Mouse (Mus musculus): ENCODE data around the gene Kif20b.

Kif20b gene

DNA sequence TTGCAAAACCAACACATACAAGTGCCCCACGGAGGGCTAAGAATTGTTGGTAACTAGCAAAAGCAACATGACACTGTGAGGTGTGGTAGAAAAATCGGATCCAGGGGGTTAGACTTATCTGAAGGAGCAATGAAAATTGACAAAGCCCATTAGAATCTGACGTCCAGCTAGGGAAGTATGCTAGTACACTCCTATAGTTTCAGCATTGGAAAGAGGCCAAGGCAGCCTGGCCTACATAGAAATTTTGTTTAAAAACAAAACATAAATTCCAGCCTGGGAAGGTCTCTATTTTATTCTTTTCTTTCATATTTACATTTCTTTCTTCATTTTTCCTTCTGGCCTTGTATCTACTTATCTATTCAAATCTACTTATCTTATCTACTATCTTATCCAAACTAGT lies 1.6 kb upstream of the Kif20b start:
- no peak for DNase-seq

GRCm38 (mm10) chr19:34921253-34921651 lies 909 bp upstream of the Kif20b start:
- DNase-seq, result peak; percentile 24

DNA sequence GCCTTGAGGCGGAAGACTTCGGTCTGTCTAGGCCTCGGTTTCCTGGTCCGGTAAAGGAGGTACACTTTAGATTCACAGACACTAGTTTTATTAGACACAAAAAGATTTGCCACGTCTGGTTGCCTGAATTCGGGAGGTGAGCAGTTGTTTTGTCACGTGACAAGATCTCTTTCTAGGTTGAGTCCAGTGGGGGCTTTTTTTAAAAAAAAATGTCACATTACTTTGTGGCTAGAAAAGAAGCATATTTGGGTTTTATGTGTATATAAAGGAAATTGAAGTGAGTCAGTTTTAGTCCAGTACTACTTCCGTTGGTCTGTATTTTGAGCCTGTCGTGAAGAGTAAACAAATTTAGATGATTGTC lies 422 bp downstream of the Kif20b start:
- no peak for DNase-seq

- DNase-seq, result no peak
Measured at GRCm38 (mm10) chr19:34947206-34947605, 25.0 kb downstream of the Kif20b start.

- no peak for DNase-seq
Measured at GRCm38 (mm10) chr19:34953842-34954541, 31.8 kb downstream of the Kif20b start.

GRCm38 (mm10) chr19:34959369-34959768 lies 37.2 kb downstream of the Kif20b start:
- DNase-seq, result no peak

DNA sequence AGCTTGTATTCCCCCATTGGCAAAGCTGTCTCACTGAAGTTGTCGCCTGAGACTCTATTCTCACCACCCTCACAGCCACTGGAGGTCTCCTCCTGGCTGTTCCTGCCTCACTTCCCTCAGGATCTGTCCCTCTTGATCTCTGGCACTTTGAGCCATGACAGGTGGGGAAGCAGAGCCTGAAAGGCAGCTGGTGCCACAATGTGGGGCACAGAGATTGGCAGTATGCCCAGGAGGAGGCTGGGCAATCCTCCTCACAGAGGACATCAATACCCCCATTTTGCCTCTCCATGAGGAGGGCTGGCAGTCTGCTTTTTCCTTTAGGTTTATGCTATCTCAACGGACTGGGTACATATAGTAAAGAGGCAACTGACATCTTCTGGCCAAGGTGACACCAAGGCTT lies 62.6 kb downstream of the Kif20b start:
- no peak for DNase-seq

GRCm38 (mm10) chr19:34990443-34990842 lies 68.3 kb downstream of the Kif20b start:
- DNase-seq, result no peak

GRCm38 (mm10) chr19:34992969-34993527 lies 70.9 kb downstream of the Kif20b start:
- DNase-seq, result peak; percentile 65

DNA sequence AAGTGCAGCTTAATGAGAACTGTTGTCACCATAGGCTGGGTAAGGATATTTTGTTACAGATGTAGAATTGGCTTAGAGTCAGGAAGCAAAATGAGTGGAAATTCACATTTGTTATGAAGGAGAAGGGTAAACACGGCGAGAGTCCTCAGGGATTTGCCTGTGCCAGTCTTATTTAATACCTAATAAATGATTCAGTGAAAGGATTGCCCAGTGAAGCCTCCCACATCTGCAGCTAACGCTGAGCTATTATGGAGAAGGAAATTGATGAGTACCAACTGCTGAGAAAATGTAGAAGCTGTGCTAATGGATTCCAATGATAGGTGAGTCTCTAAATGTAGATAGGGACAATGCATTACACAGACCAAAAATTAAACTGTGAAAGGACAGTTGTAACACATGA lies 92.9 kb downstream of the Kif20b start:
- DNase-seq, result no peak

GRCm38 (mm10) chr19:35017474-35018208 lies 95.5 kb downstream of the Kif20b start:
- DNase-seq, result no peak

DNA sequence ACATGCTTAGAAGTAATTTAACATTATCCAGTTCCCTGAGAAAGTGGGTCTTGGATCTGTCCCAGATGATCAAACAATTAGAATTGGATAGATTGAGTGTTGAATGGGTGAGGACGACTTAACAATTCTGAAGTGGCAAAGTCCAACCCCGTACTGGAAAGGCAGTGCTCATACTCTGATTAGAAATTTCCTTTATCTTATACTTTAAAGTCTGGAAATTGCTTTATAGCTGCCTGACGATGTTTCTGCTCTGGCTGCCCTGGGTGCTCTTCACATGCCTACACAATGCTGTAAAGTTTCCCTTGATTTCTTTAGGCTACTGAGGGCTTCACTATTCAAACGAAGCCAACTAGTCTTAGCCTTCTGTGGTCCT lies 96.0 kb downstream of the Kif20b start:
- DNase-seq, result no peak

Data from embryo, embryonic 11 days (tissue).